Mouse (Mus musculus) common myeloid progenitor, adult 5-6 weeks (primary cell): ENCODE data around the gene Lsamp. TPM values are rescaled to one million over a fixed set of nuclear protein-coding genes. Genes with fewer than 3 reads are reported as not detected.
"Not testable (repeated sequence)": the region's sequence is repeated elsewhere in the genome, so short reads cannot be mapped to it uniquely, and the experiment has no call there.

ENCODE experiments used
- ATAC-seq: replicated peaks from 2 replicates; pipeline ENCODE4 v1.8.0; 2016; ENCODE audit warnings: low read depth, mild to moderate bottlenecking, moderate TSS enrichment, inconsistent platforms; ENCODE audit not compliant: poor library complexity, severe bottlenecking
- total RNA-seq: library from RNA; stranded (forward); fragments of 200-1000, 187-1606 nt; gene quantifications from 2 replicates; pipeline ENCODE4 v1.2.3, GENCODE M21; 2017

Lsamp gene
- total RNA-seq, 1 experiment from 2014 or later = not detected

- no peak for ATAC-seq
These were observed 482.4 kb downstream of the Lsamp start for GRCm38 (mm10) chr16:40466596-40466995.

- no peak for ATAC-seq
These were observed 486.8 kb downstream of the Lsamp start for GRCm38 (mm10) chr16:40470946-40471345.

DNA sequence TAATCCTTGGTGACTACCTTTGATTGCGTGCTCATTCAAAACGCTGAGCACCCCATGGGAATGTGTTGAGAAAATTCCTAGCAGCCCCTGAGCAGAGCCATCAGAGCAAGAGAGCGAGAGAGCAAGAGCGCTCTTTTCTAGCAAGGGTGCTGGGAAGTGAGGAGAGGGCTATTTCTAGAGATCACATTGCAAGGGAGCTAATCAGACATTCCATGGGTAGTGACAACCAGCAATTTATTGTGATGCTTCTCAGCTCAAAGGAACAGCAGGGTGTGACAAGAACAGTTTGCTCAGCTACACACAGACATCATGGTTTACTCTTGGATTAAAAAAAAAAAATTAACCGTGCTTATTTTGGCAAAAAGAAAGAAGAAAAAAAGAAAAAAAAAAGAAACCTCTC, 487.8 kb downstream of the Lsamp start:
- ATAC-seq = no peak

- no peak for ATAC-seq
These were observed 507.4 kb downstream of the Lsamp start for GRCm38 (mm10) chr16:40491606-40492005.

- no peak for ATAC-seq
These were observed 520.2 kb downstream of the Lsamp start for GRCm38 (mm10) chr16:40504262-40504960.

- no peak for ATAC-seq
These were observed 525.2 kb downstream of the Lsamp start for GRCm38 (mm10) chr16:40509146-40510030.

DNA sequence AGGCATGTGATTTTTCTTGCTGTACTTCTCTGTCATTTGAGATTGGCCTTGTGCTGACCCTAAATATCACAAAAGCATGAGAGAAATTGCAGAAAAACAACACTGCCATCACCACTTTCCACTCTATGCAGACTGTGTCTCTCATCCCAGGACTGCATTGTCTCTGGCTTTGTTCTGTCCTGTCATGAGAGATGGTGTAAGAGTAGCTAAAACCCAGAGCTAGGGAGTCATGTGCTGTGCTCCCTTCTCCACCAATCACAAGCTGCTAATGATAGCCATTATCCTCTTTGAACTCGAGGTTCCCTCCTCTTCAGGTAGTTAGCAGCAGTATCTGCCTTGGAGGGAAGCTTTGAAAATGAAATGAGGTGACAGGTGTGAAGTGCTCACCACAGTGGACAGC, 552.6 kb downstream of the Lsamp start:
- no peak for ATAC-seq

DNA sequence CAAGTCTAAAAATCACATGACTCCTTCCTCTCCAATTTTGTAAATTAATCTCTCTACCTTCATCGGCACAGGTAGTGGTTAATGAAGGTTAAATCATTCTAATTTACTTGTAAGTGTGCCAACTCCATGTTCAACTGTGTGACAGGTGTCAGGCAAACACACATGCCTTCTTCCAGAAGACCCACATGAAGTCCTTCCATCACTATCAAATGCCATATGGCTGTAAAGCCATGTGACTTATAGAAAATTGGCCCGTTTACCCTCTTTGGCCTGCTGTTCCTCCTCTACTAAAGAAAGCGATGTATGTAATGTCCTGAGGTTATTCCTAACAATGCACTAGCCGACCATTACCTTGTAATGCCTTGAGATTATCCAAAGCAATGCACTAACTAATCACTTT, 565.5 kb downstream of the Lsamp start:
- no peak for ATAC-seq

DNA sequence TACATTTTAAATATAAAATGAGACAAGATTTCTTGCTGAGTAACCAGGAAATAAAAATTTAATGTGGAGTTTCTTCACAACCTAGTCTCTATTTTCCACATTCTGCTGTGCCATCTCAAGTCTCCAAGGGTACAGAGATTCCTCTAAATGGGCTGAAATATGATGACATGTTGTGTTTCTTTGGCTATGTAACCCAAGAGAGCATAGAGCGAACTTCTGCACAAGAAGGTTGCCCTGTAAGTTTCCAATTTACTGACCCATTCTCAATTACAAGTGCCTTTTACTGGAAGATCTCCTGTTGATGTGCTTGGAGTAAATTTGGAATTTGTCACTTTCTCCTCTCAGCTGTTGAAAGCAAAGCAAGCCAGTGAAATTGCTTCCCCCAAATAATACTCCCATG, 571.4 kb downstream of the Lsamp start:
- no peak for ATAC-seq

DNA sequence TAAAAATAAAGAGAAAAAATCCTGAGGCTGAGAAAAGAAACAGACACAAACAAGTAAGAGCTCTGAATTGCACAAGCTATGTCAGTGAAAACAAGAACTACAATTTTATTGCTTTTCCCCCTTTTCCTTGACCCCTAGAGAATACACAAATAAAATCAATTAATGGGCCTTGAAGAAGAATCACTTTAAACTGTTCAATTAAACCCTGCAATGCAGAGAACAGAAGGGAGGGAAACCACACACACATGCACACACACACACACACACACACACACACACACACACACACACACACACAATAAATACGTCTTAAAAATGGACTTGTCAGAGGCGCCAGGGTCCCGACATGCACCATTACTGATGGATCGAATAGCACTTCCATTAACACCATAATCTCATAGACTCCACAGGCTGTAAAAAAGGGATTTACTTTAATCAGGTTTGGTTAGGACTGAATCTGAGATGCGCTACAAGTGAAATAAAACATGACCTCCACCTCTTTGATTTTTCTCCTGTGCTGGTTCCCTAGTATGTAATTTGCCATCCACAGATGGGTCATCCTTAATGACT, 573.6 kb downstream of the Lsamp start:
- ATAC-seq = no peak

GRCm38 (mm10) chr16:40567431-40567941, 583.3 kb downstream of the Lsamp start:
- no peak for ATAC-seq

GRCm38 (mm10) chr16:40572085-40572745, 588.1 kb downstream of the Lsamp start:
- no peak for ATAC-seq

DNA sequence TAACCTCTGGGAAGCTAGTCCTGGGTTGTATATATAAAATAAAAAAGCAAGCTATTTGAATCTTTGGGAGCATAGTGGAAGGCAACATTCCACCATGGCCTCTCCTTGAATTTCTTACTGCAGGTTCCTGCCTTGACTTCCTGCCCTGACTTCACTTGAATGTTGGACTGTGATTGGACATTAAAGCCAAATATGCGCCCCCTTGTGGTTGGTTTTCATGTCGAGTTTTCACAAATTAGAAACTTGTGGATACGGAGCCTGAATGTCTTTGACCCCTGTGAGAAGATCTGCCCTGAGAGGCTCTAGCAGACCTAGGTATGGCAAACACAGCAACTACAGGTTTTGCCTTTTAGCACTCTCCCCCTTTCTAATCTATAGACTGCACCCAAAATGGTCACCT, 597.9 kb downstream of the Lsamp start:
- ATAC-seq = no peak

GRCm38 (mm10) chr16:40593161-40593560, 609.0 kb downstream of the Lsamp start:
- no peak for ATAC-seq

- ATAC-seq = no peak
These were observed 617.5 kb downstream of the Lsamp start for GRCm38 (mm10) chr16:40601431-40602387.

GRCm38 (mm10) chr16:40607509-40607908, 623.3 kb downstream of the Lsamp start:
- no peak for ATAC-seq

GRCm38 (mm10) chr16:40616697-40617096, 632.5 kb downstream of the Lsamp start:
- ATAC-seq = not testable (repeated sequence)

DNA sequence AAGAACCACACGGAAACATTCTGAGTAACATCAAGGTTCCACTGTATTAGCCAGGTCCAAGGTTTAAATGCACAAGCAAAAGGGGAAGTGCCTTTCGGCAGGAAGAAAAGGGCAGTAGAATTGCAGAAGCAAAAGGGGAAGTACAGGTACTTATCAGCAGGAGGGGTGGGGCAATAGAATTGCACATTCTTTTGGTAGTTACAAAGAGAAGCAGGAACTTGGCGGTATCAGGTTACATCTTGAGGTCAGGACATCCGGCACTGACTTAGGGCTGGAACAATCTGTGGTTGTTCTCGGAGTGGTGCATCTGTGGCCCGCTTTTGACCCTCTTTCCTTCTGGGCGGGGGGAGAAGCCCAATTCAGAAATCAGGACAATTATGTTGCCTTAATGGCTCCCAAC, 636.9 kb downstream of the Lsamp start:
- ATAC-seq = not testable (repeated sequence)

DNA sequence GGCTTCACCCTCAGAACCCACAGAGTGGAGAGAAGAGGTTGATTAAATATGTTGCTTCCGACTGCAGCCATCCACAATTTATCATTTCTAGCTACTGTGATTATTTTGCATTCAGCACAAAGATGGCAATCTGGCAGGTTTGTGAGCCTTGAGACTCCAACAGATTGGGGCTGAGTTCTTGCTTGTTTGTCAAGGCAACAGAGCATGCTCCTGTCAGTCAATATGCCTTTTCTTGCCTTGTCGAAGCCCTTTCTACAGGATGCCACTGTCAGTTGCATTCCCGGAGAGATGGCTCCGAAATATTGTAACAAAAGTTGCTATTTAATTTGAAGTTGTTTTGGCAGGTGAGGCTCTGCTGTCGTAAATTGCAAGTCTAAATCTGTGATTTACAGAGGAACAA, 643.0 kb downstream of the Lsamp start:
- ATAC-seq = no peak
